Mouse (Mus musculus): ENCODE results near the gene Atf3. TPM values are rescaled to one million over a fixed set of nuclear protein-coding genes. Genes with fewer than 3 reads are reported as not detected.

The Atf3 gene
- polyA plus RNA-seq, 1 experiment = 107 TPM

GRCm38 (mm10) chr1:191235788-191236542 is 18.1 kb upstream of the Atf3 start:
- H3K27ac ChIP-seq (ENCODE audit: insufficient read depth, low read depth, low read length) = no peak overlapping the region
- peaks cover 68% of the 10 kb centered on the region for H3K4me1 ChIP-seq (ENCODE audit: control insufficient read depth, insufficient read depth, low read length)
- H3K4me3 ChIP-seq (ENCODE audit: insufficient read depth, low read length) = no peak overlapping the region
- TF ChIP-seq POLR2A (IDR thresholded peaks at IDR 0.05; ENCODE audit: borderline replicate concordance, low read depth, low read length) = no peak
- TF ChIP-seq CTCF (IDR thresholded peaks at IDR 0.05; ENCODE audit: low read depth, low read length) = no peak

- Histone ChIP-seq H3K27ac (ENCODE audit: insufficient read depth, low read depth, low read length) (no peak overlapping the region), H3K4me3 (ENCODE audit: insufficient read depth, low read length) (no peak overlapping the region), H3K4me1 (ENCODE audit: control insufficient read depth, insufficient read depth, low read length) (peaks cover 66% of the 10 kb centered on the region)
- TF ChIP-seq CTCF (IDR thresholded peaks at IDR 0.05; ENCODE audit: low read depth, low read length) (no peak), POLR2A (IDR thresholded peaks at IDR 0.05; ENCODE audit: borderline replicate concordance, low read depth, low read length) (no peak)
These were observed 17.0 kb upstream of the Atf3 start for GRCm38 (mm10) chr1:191234837-191235236.

GRCm38 (mm10) chr1:191230355-191230931 is 12.6 kb upstream of the Atf3 start:
- TF ChIP-seq POLR2A (IDR thresholded peaks at IDR 0.05; ENCODE audit: borderline replicate concordance, low read depth, low read length) (no peak), CTCF (IDR thresholded peaks at IDR 0.05; ENCODE audit: low read depth, low read length) (no peak)

GRCm38 (mm10) chr1:191226570-191226969 is 8.7 kb upstream of the Atf3 start:
- TF ChIP-seq POLR2A (IDR thresholded peaks at IDR 0.05; ENCODE audit: borderline replicate concordance, low read depth, low read length) (no peak), CTCF (IDR thresholded peaks at IDR 0.05; ENCODE audit: low read depth, low read length) (no peak)
- no peak overlapping the region for H3K4me3 ChIP-seq (ENCODE audit: insufficient read depth, low read length)
- H3K4me1 ChIP-seq (ENCODE audit: control insufficient read depth, insufficient read depth, low read length) = peaks cover 61% of the 10 kb centered on the region
- H3K27ac ChIP-seq (ENCODE audit: insufficient read depth, low read depth, low read length) = peak overlapping the region; percentile 29

More at GRCm38 (mm10) chr1:191230355-191230931, 12.6 kb upstream of the Atf3 start:
- Histone ChIP-seq H3K4me3 (ENCODE audit: insufficient read depth, low read length) (no peak overlapping the region), H3K27ac (ENCODE audit: insufficient read depth, low read depth, low read length) (peak overlapping the region; percentile 97), H3K4me1 (ENCODE audit: control insufficient read depth, insufficient read depth, low read length) (peaks cover 56% of the 10 kb centered on the region)

- peak overlapping the region; percentile 70; the same call in 1 of the 2 replicates for H3K4me3 ChIP-seq (ENCODE audit: insufficient read depth, low read length)
- TF ChIP-seq CTCF (IDR thresholded peaks at IDR 0.05; ENCODE audit: low read depth, low read length) (no peak), POLR2A (IDR thresholded peaks at IDR 0.05; ENCODE audit: borderline replicate concordance, low read depth, low read length) (no peak)
- peak overlapping the region; percentile 98 for H3K27ac ChIP-seq (ENCODE audit: insufficient read depth, low read depth, low read length)
- H3K4me1 ChIP-seq (ENCODE audit: control insufficient read depth, insufficient read depth, low read length) = peaks cover 61% of the 10 kb centered on the region
These were observed 7.9 kb upstream of the Atf3 start for GRCm38 (mm10) chr1:191225771-191226170.

GRCm38 (mm10) chr1:191224981-191225703 is 7.3 kb upstream of the Atf3 start:
- TF ChIP-seq POLR2A (IDR thresholded peaks at IDR 0.05; ENCODE audit: borderline replicate concordance, low read depth, low read length) (no peak), CTCF (IDR thresholded peaks at IDR 0.05; ENCODE audit: low read depth, low read length) (no peak)
- Histone ChIP-seq H3K4me1 (ENCODE audit: control insufficient read depth, insufficient read depth, low read length) (peaks cover 60% of the 10 kb centered on the region), H3K4me3 (ENCODE audit: insufficient read depth, low read length) (peak overlapping the region; percentile 70), H3K27ac (ENCODE audit: insufficient read depth, low read depth, low read length) (peak overlapping the region; percentile 98)

GRCm38 (mm10) chr1:191224302-191224980 is 6.6 kb upstream of the Atf3 start:
- Histone ChIP-seq H3K27ac (ENCODE audit: insufficient read depth, low read depth, low read length) (peak overlapping the region; percentile 98), H3K4me1 (ENCODE audit: control insufficient read depth, insufficient read depth, low read length) (peaks cover 53% of the 10 kb centered on the region), H3K4me3 (ENCODE audit: insufficient read depth, low read length) (peak overlapping the region; percentile 70)
- 0 out of 2 replicates have a peak, but pooled peaks have one; percentile 38 for TF ChIP-seq POLR2A (IDR thresholded peaks at IDR 0.05; ENCODE audit: borderline replicate concordance, low read depth, low read length)
- no peak for TF ChIP-seq CTCF (IDR thresholded peaks at IDR 0.05; ENCODE audit: low read depth, low read length)

GRCm38 (mm10) chr1:191223930-191224301 is 6.1 kb upstream of the Atf3 start:
- H3K4me1 ChIP-seq (ENCODE audit: control insufficient read depth, insufficient read depth, low read length) = peaks cover 49% of the 10 kb centered on the region
- TF ChIP-seq CTCF (IDR thresholded peaks at IDR 0.05; ENCODE audit: low read depth, low read length) (no peak), POLR2A (IDR thresholded peaks at IDR 0.05; ENCODE audit: borderline replicate concordance, low read depth, low read length) (no peak)
- peak overlapping the region; percentile 98 for H3K27ac ChIP-seq (ENCODE audit: insufficient read depth, low read depth, low read length)
- peak overlapping the region; percentile 70 for H3K4me3 ChIP-seq (ENCODE audit: insufficient read depth, low read length)

GRCm38 (mm10) chr1:191222031-191222430 is 4.2 kb upstream of the Atf3 start:
- peaks cover 42% of the 10 kb centered on the region for H3K4me1 ChIP-seq (ENCODE audit: control insufficient read depth, insufficient read depth, low read length)
- no peak overlapping the region for H3K4me3 ChIP-seq (ENCODE audit: insufficient read depth, low read length)
- TF ChIP-seq POLR2A (IDR thresholded peaks at IDR 0.05; ENCODE audit: borderline replicate concordance, low read depth, low read length) (no peak), CTCF (IDR thresholded peaks at IDR 0.05; ENCODE audit: low read depth, low read length) (no peak)
- H3K27ac ChIP-seq (ENCODE audit: insufficient read depth, low read depth, low read length) = no peak overlapping the region; the same call in 1 of the 2 replicates
